Mouse (Mus musculus) CD8-positive naive resting alpha-beta T cell, adult 2 months (primary cell): ENCODE measurements around the gene Efcab5.
A peak's percentile ranks its signal among the peaks of the same experiment; 100 is the strongest.
"Not testable (repeated sequence)": the region's sequence is repeated elsewhere in the genome, so short reads cannot be mapped to it uniquely, and the experiment has no call there.

ENCODE experiments used
- DNase-seq, 2 experiments: peaks; one replicate each; pipeline ENCODE4 v3.0.0; 2022; ENCODE audit warnings: low read depth in 2 of 2, low spot score in 2 of 2

Gene Efcab5

GRCm38 (mm10) chr11:77096991-77097390, 91.8 kb downstream of the Efcab5 start:
- no peak for DNase-seq

GRCm38 (mm10) chr11:77096581-77096980, 92.2 kb downstream of the Efcab5 start:
- no peak for DNase-seq

- no peak for DNase-seq
Observed at GRCm38 (mm10) chr11:77095206-77095605, 93.6 kb downstream of the Efcab5 start.

- DNase-seq, result no peak
Observed at GRCm38 (mm10) chr11:77094136-77094535, 94.6 kb downstream of the Efcab5 start.

- peak; percentile 18 to 53 for DNase-seq
Observed at GRCm38 (mm10) chr11:77093208-77093607, 95.6 kb downstream of the Efcab5 start.

- no peak for DNase-seq
Observed at GRCm38 (mm10) chr11:77089162-77089561, 99.6 kb downstream of the Efcab5 start.

- no peak for DNase-seq
Observed at GRCm38 (mm10) chr11:77087004-77087403, 101.8 kb downstream of the Efcab5 start.

- no peak for DNase-seq
Observed at GRCm38 (mm10) chr11:77084001-77084682, 104.6 kb downstream of the Efcab5 start.

GRCm38 (mm10) chr11:77079361-77079760, 109.4 kb downstream of the Efcab5 start:
- DNase-seq, result no peak

GRCm38 (mm10) chr11:77078273-77079134, 110.3 kb downstream of the Efcab5 start, which contains the start of gene Nsrp1:
TSS of gene Nsrp1 (minus strand) at chr11:77078435.
- peak; percentile 84 to 85 for DNase-seq

GRCm38 (mm10) chr11:77077792-77078191, 111.0 kb downstream of the Efcab5 start:
- DNase-seq, result peak; percentile 8 to 20

- not testable (repeated sequence) for DNase-seq
Observed at GRCm38 (mm10) chr11:77077331-77077730, 111.4 kb downstream of the Efcab5 start.

GRCm38 (mm10) chr11:77070721-77071120, 118.0 kb downstream of the Efcab5 start:
- peak in 1 of 2 experiments; percentile 11 for DNase-seq

GRCm38 (mm10) chr11:77068825-77069224, 119.9 kb downstream of the Efcab5 start:
- DNase-seq, result no peak

- no peak for DNase-seq
Observed at GRCm38 (mm10) chr11:77063406-77063805, 125.4 kb downstream of the Efcab5 start.

GRCm38 (mm10) chr11:77061951-77062350, 126.8 kb downstream of the Efcab5 start:
- no peak for DNase-seq

- no peak for DNase-seq
Observed at GRCm38 (mm10) chr11:77042816-77043215, 146.0 kb downstream of the Efcab5 start.

GRCm38 (mm10) chr11:77041891-77042290, 146.9 kb downstream of the Efcab5 start:
- DNase-seq, result no peak
